Mouse (Mus musculus) kidney, embryonic 15.5 days (tissue): ENCODE data around the gene Arrdc2. TPM values are rescaled to one million over a fixed set of nuclear protein-coding genes. Genes with fewer than 3 reads are reported as not detected.

ENCODE experiments used
- ATAC-seq: fragments of 200-750 bp; cut with Nextera tagmentation; replicated peaks from 2 replicates; pipeline ENCODE4 v1.8.0; 2017; ENCODE audit warnings: moderate TSS enrichment; ENCODE audit not compliant: low FRiP score
- H3K27ac ChIP-seq: fragments of 300-500 bp; sonication (generic); 2 replicates; pipeline ENCODE4 v1.5.1; 2015; ENCODE audit warnings: mild to moderate bottlenecking, inconsistent platforms
- H3K27me3 ChIP-seq: fragments of 300-500 bp; sonication (generic); 2 replicates; pipeline ENCODE4 v1.6.1; 2015; ENCODE audit warnings: inconsistent platforms
- H3K36me3 ChIP-seq: fragments of 300-500 bp; sonication (generic); 2 replicates; pipeline ENCODE4 v1.6.1; 2015; ENCODE audit warnings: inconsistent platforms
- H3K4me1 ChIP-seq: fragments of 300-500 bp; sonication (generic); 2 replicates; pipeline ENCODE4 v1.6.1; 2015; ENCODE audit warnings: inconsistent platforms
- H3K4me2 ChIP-seq: fragments of 300-500 bp; sonication (generic); 2 replicates; pipeline ENCODE4 v1.6.1; 2015; ENCODE audit warnings: moderate library complexity, mild to moderate bottlenecking, inconsistent platforms
- H3K4me3 ChIP-seq: fragments of 300-500 bp; sonication (generic); replicated peaks from 2 replicates; pipeline ENCODE4 v1.5.1; 2015; ENCODE audit warnings: mild to moderate bottlenecking, inconsistent platforms
- H3K9ac ChIP-seq: fragments of 300-500 bp; sonication (generic); 2 replicates; pipeline ENCODE4 v1.6.1; 2015; ENCODE audit warnings: mild to moderate bottlenecking, inconsistent platforms
- H3K9me3 ChIP-seq: fragments of 300-500 bp; sonication (generic); replicated peaks from 2 replicates; pipeline ENCODE4 v1.6.1; 2016; ENCODE audit warnings: inconsistent platforms
- WGBS: fragments of 180-500 bp; shearing (Covaris S2); methylation state at CpG from one replicate; pipeline ENCODE4 v1.1.7; 2015; ENCODE audit warnings: mixed read lengths; 5-methylcytosine and 5-hydroxymethylcytosine counted together
- polyA plus RNA-seq: library from polyadenylated mRNA; unstranded; fragments of >200 nt; fragmentation: Nextera tagmentation; extraction: Ambion mirVana; gene quantifications from 2 replicates; pipeline ENCODE4 v1.2.1, GENCODE M21; 2015

The Arrdc2 gene
- polyA plus RNA-seq, 1 experiment from 2014 or later: 6.5 TPM

- ATAC-seq: no peak
- Histone ChIP-seq H3K9ac (no peak overlapping the region), H3K27me3 (0 out of 2 replicates have a peak, but pooled peaks cover 3% of the 10 kb centered on the region), H3K36me3 (no peaks in the 10 kb centered on the region), H3K9me3 (no peaks in the 10 kb centered on the region), H3K4me2 (no peak overlapping the region), H3K4me1 (peaks cover 2% of the 10 kb centered on the region), H3K4me3 (no peak overlapping the region), H3K27ac (no peak overlapping the region)
- WGBS: 51% methylated on average over 15 of the region's 15 CpGs
Observed at GRCm38 (mm10) chr8:70846371-70847154, 7.0 kb upstream of the Arrdc2 start.

- H3K36me3 ChIP-seq: no peaks in the 10 kb centered on the region
- H3K27me3 ChIP-seq: 0 out of 2 replicates have a peak, but pooled peaks cover 3% of the 10 kb centered on the region
- WGBS: 44% methylated on average over 5 of the region's 5 CpGs
- H3K4me3 ChIP-seq: no peak overlapping the region
- no peak for ATAC-seq
- H3K9ac ChIP-seq: no peak overlapping the region
- H3K27ac ChIP-seq: no peak overlapping the region
- H3K4me2 ChIP-seq: no peak overlapping the region
- H3K4me1 ChIP-seq: peaks cover 16% of the 10 kb centered on the region
- H3K9me3 ChIP-seq: no peaks in the 10 kb centered on the region
Observed at GRCm38 (mm10) chr8:70845108-70845507, 5.6 kb upstream of the Arrdc2 start.

GRCm38 (mm10) chr8:70844523-70844922 lies 5.0 kb upstream of the Arrdc2 start:
- H3K4me1 ChIP-seq: peaks cover 19% of the 10 kb centered on the region
- no peak for ATAC-seq
- H3K9ac ChIP-seq: no peak overlapping the region
- H3K36me3 ChIP-seq: no peaks in the 10 kb centered on the region
- H3K27ac ChIP-seq: no peak overlapping the region
- WGBS: 0% methylated on average over 6 of the region's 6 CpGs
- 0 out of 2 replicates have a peak, but pooled peaks cover 3% of the 10 kb centered on the region for H3K27me3 ChIP-seq
- H3K4me2 ChIP-seq: no peak overlapping the region
- no peak overlapping the region for H3K4me3 ChIP-seq
- H3K9me3 ChIP-seq: no peaks in the 10 kb centered on the region

GRCm38 (mm10) chr8:70843941-70844340 lies 4.4 kb upstream of the Arrdc2 start:
- Histone ChIP-seq H3K36me3 (no peaks in the 10 kb centered on the region), H3K4me3 (no peak overlapping the region), H3K9ac (no peak overlapping the region), H3K9me3 (no peaks in the 10 kb centered on the region), H3K4me1 (peaks cover 20% of the 10 kb centered on the region), H3K4me2 (no peak overlapping the region), H3K27ac (no peak overlapping the region), H3K27me3 (0 out of 2 replicates have a peak, but pooled peaks cover 3% of the 10 kb centered on the region)
- WGBS: 87% methylated on average over 8 of the region's 8 CpGs
- no peak for ATAC-seq

- no peak for ATAC-seq
- H3K27me3 ChIP-seq: 0 out of 2 replicates have a peak, but pooled peaks cover 3% of the 10 kb centered on the region
- H3K4me2 ChIP-seq: no peak overlapping the region
- no peaks in the 10 kb centered on the region for H3K36me3 ChIP-seq
- no peak overlapping the region for H3K4me3 ChIP-seq
- no peaks in the 10 kb centered on the region for H3K9me3 ChIP-seq
- H3K27ac ChIP-seq: no peak overlapping the region
- WGBS: 84% methylated on average over 5 of the region's 5 CpGs
- peaks cover 26% of the 10 kb centered on the region for H3K4me1 ChIP-seq
- no peak overlapping the region for H3K9ac ChIP-seq
Observed at GRCm38 (mm10) chr8:70843214-70843773, 3.8 kb upstream of the Arrdc2 start.

- Histone ChIP-seq H3K9me3 (no peaks in the 10 kb centered on the region), H3K9ac (no peak overlapping the region), H3K4me3 (no peak overlapping the region), H3K4me1 (peaks cover 27% of the 10 kb centered on the region), H3K4me2 (no peak overlapping the region), H3K27ac (no peak overlapping the region), H3K36me3 (no peaks in the 10 kb centered on the region), H3K27me3 (0 out of 2 replicates have a peak, but pooled peaks cover 3% of the 10 kb centered on the region)
- WGBS: 67% methylated on average over 25 of the region's 25 CpGs
- no peak for ATAC-seq
Observed at GRCm38 (mm10) chr8:70842484-70842883, 3.0 kb upstream of the Arrdc2 start.

GRCm38 (mm10) chr8:70841147-70842072 lies 1.9 kb upstream of the Arrdc2 start:
- H3K36me3 ChIP-seq: no peaks in the 10 kb centered on the region
- peak overlapping the region; percentile 34 for H3K4me2 ChIP-seq
- WGBS: 32% methylated on average over 22 of the region's 22 CpGs
- H3K27me3 ChIP-seq: 0 out of 2 replicates have a peak, but pooled peaks cover 3% of the 10 kb centered on the region
- peaks cover 27% of the 10 kb centered on the region for H3K4me1 ChIP-seq
- no peak overlapping the region for H3K9ac ChIP-seq
- H3K4me3 ChIP-seq: no peak overlapping the region
- no peaks in the 10 kb centered on the region for H3K9me3 ChIP-seq
- peak; percentile 13 for ATAC-seq
- H3K27ac ChIP-seq: peak overlapping the region; percentile 92

- H3K4me2 ChIP-seq: peak overlapping the region; percentile 34
- no peak overlapping the region for H3K4me3 ChIP-seq
- H3K36me3 ChIP-seq: peaks cover 3% of the 10 kb centered on the region; the same call in 1 of the 2 replicates
- 46% methylated on average over 10 of the region's 10 CpGs for WGBS
- no peak overlapping the region for H3K9ac ChIP-seq
- ATAC-seq: no peak
- H3K27ac ChIP-seq: peak overlapping the region; percentile 92
- H3K27me3 ChIP-seq: 0 out of 2 replicates have a peak, but pooled peaks cover 3% of the 10 kb centered on the region
- H3K9me3 ChIP-seq: no peaks in the 10 kb centered on the region
- H3K4me1 ChIP-seq: peaks cover 27% of the 10 kb centered on the region
Observed at GRCm38 (mm10) chr8:70840590-70840989, 1.1 kb upstream of the Arrdc2 start.

- Histone ChIP-seq H3K9ac (peak overlapping the region; percentile 74), H3K4me1 (peaks cover 30% of the 10 kb centered on the region), H3K4me3 (peak overlapping the region; percentile 66), H3K36me3 (peaks cover 8% of the 10 kb centered on the region; the same call in 1 of the 2 replicates), H3K27me3 (0 out of 2 replicates have a peak, but pooled peaks cover 3% of the 10 kb centered on the region), H3K27ac (peak overlapping the region; percentile 92), H3K4me2 (peak overlapping the region; percentile 88), H3K9me3 (no peaks in the 10 kb centered on the region)
- peak; percentile 26 for ATAC-seq
- 2% methylated on average over 66 of the region's 66 CpGs for WGBS
Observed at GRCm38 (mm10) chr8:70838654-70839407, 689 bp downstream of the Arrdc2 start.

GRCm38 (mm10) chr8:70836666-70837065 lies 2.9 kb downstream of the Arrdc2 start:
- H3K4me2 ChIP-seq: no peak overlapping the region
- no peak overlapping the region for H3K9ac ChIP-seq
- 84% methylated on average over 12 of the region's 12 CpGs for WGBS
- no peaks in the 10 kb centered on the region for H3K9me3 ChIP-seq
- ATAC-seq: no peak
- H3K4me1 ChIP-seq: peaks cover 45% of the 10 kb centered on the region
- H3K4me3 ChIP-seq: no peak overlapping the region
- H3K36me3 ChIP-seq: peaks cover 8% of the 10 kb centered on the region; the same call in 1 of the 2 replicates
- H3K27me3 ChIP-seq: no peaks in the 10 kb centered on the region
- H3K27ac ChIP-seq: no peak overlapping the region

- ATAC-seq: no peak
- Histone ChIP-seq H3K27ac (no peak overlapping the region), H3K36me3 (peaks cover 8% of the 10 kb centered on the region; the same call in 1 of the 2 replicates), H3K27me3 (no peaks in the 10 kb centered on the region), H3K4me2 (no peak overlapping the region), H3K4me3 (no peak overlapping the region), H3K4me1 (peaks cover 27% of the 10 kb centered on the region), H3K9me3 (no peaks in the 10 kb centered on the region), H3K9ac (no peak overlapping the region)
- WGBS: 96% methylated on average over 3 of the region's 3 CpGs
Observed at GRCm38 (mm10) chr8:70834071-70834470, 5.4 kb downstream of the Arrdc2 start.
